Mouse (Mus musculus) right cerebral cortex, adult 2 months (tissue): ENCODE data around the gene Cuta.

Experiments used
- DNase-seq, 2 experiments: peaks; one replicate each; pipeline ENCODE4 v3.0.0; 2021 to 2022; ENCODE audit warnings: low spot score in 2 of 2

The Cuta gene

GRCm38 (mm10) chr17:26956309-26956708 is 16.9 kb upstream of the Cuta start:
- no peak for DNase-seq

- DNase-seq, result no peak
Observed at GRCm38 (mm10) chr17:26953726-26954125, 14.4 kb upstream of the Cuta start.

- no peak for DNase-seq
Observed at GRCm38 (mm10) chr17:26953201-26953600, 13.8 kb upstream of the Cuta start.

- DNase-seq, result no peak
Observed at GRCm38 (mm10) chr17:26951952-26952877, 12.8 kb upstream of the Cuta start.

- DNase-seq, result peak; percentile 82 to 83
Observed at GRCm38 (mm10) chr17:26951406-26951805, 12.0 kb upstream of the Cuta start.

GRCm38 (mm10) chr17:26950560-26951288 is 11.4 kb upstream of the Cuta start:
- no peak for DNase-seq

GRCm38 (mm10) chr17:26949866-26950265 is 10.5 kb upstream of the Cuta start:
- peak; percentile 49 to 56 for DNase-seq

- peak in 1 of 2 experiments; percentile 62 for DNase-seq
Observed at GRCm38 (mm10) chr17:26949051-26949577, 9.7 kb upstream of the Cuta start.

- DNase-seq, result peak; percentile 55 to 68
Observed at GRCm38 (mm10) chr17:26948316-26949050, 9.1 kb upstream of the Cuta start.

- DNase-seq, result peak in 1 of 2 experiments; percentile 50
Observed at GRCm38 (mm10) chr17:26947231-26948100, 8.1 kb upstream of the Cuta start.

- DNase-seq, result peak; percentile 67 to 71
Observed at GRCm38 (mm10) chr17:26946567-26946966, 7.2 kb upstream of the Cuta start.

GRCm38 (mm10) chr17:26945824-26946495 is 6.6 kb upstream of the Cuta start:
- peak; percentile 58 to 63 for DNase-seq

GRCm38 (mm10) chr17:26941841-26942570 is 2.6 kb upstream of the Cuta start:
- peak in 1 of 2 experiments; percentile 11 for DNase-seq

GRCm38 (mm10) chr17:26941031-26941789 is 1.8 kb upstream of the Cuta start, which contains the start of gene Syngap1:
Gene Syngap1, plus strand, starts transcription at chr17:26941253.
- DNase-seq, result peak in 1 of 2 experiments; percentile 52

- DNase-seq, result no peak
Observed at GRCm38 (mm10) chr17:26939973-26940300, 568 bp upstream of the Cuta start.

- DNase-seq, result no peak
Observed at GRCm38 (mm10) chr17:26938731-26939130, 638 bp downstream of the Cuta start.

- peak in 1 of 2 experiments; percentile 2 for DNase-seq
Observed at GRCm38 (mm10) chr17:26937883-26938695, 1.3 kb downstream of the Cuta start.
